Mouse (Mus musculus): ENCODE measurements around the gene Gm10563. TPM values are rescaled to one million over a fixed set of nuclear protein-coding genes. Genes with fewer than 3 reads are reported as not detected.
"Not testable (repeated sequence)": the region's sequence is repeated elsewhere in the genome, so short reads cannot be mapped to it uniquely, and the experiment has no call there.

Gene Gm10563
- total RNA-seq, 2 experiments from 2014 or later: not detected

- DNase-seq (ENCODE audit: extremely low spot score in 1 of 2, low spot score in 1 of 2): peak; percentile 83 to 99
Measured at GRCm38 (mm10) chr4:155601091-155601996, 43.9 kb downstream of the Gm10563 start, which contains the start of gene Slc35e2. Gene Slc35e2, plus strand, starts transcription at chr4:155601416.

- no peak for DNase-seq (ENCODE audit: extremely low spot score in 1 of 2, low spot score in 1 of 2)
Measured at GRCm38 (mm10) chr4:155599901-155600825, 45.0 kb downstream of the Gm10563 start.

- DNase-seq (ENCODE audit: extremely low spot score in 1 of 2, low spot score in 1 of 2): no peak
Measured at GRCm38 (mm10) chr4:155598536-155598935, 46.7 kb downstream of the Gm10563 start.

GRCm38 (mm10) chr4:155596606-155597005 is 48.6 kb downstream of the Gm10563 start:
- DNase-seq (ENCODE audit: extremely low spot score in 1 of 2, low spot score in 1 of 2): no peak

- no peak for DNase-seq (ENCODE audit: extremely low spot score in 1 of 2, low spot score in 1 of 2)
Measured at GRCm38 (mm10) chr4:155595777-155596176, 49.4 kb downstream of the Gm10563 start.

- DNase-seq (ENCODE audit: extremely low spot score in 1 of 2, low spot score in 1 of 2): no peak
Measured at GRCm38 (mm10) chr4:155593780-155594179, 51.4 kb downstream of the Gm10563 start.

GRCm38 (mm10) chr4:155591012-155591719 is 54.0 kb downstream of the Gm10563 start:
- no peak for DNase-seq (ENCODE audit: extremely low spot score in 1 of 2, low spot score in 1 of 2)

GRCm38 (mm10) chr4:155589356-155589755 is 55.9 kb downstream of the Gm10563 start:
- no peak for DNase-seq (ENCODE audit: extremely low spot score in 1 of 2, low spot score in 1 of 2)

- no peak for DNase-seq (ENCODE audit: extremely low spot score in 1 of 2, low spot score in 1 of 2)
Measured at GRCm38 (mm10) chr4:155582279-155582905, 62.8 kb downstream of the Gm10563 start.

GRCm38 (mm10) chr4:155580420-155580819 is 64.8 kb downstream of the Gm10563 start:
- peak in 1 of 2 experiments; percentile 77 for DNase-seq (ENCODE audit: extremely low spot score in 1 of 2, low spot score in 1 of 2)

- DNase-seq (ENCODE audit: extremely low spot score in 1 of 2, low spot score in 1 of 2): no peak
Measured at GRCm38 (mm10) chr4:155578336-155579125, 66.7 kb downstream of the Gm10563 start.

- DNase-seq (ENCODE audit: extremely low spot score in 1 of 2, low spot score in 1 of 2): no peak
Measured at GRCm38 (mm10) chr4:155577741-155578140, 67.5 kb downstream of the Gm10563 start.

- DNase-seq (ENCODE audit: extremely low spot score in 1 of 2, low spot score in 1 of 2): no peak
Measured at GRCm38 (mm10) chr4:155577132-155577531, 68.1 kb downstream of the Gm10563 start.

- DNase-seq (ENCODE audit: extremely low spot score in 1 of 2, low spot score in 1 of 2): no peak
Measured at GRCm38 (mm10) chr4:155575521-155575920, 69.7 kb downstream of the Gm10563 start.

- DNase-seq (ENCODE audit: extremely low spot score in 1 of 2, low spot score in 1 of 2): no peak
Measured at GRCm38 (mm10) chr4:155574931-155575330, 70.3 kb downstream of the Gm10563 start.

GRCm38 (mm10) chr4:155573876-155574275 is 71.3 kb downstream of the Gm10563 start:
- no peak for DNase-seq (ENCODE audit: extremely low spot score in 1 of 2, low spot score in 1 of 2)

GRCm38 (mm10) chr4:155573155-155573554 is 72.1 kb downstream of the Gm10563 start:
- DNase-seq (ENCODE audit: extremely low spot score in 1 of 2, low spot score in 1 of 2): no peak

GRCm38 (mm10) chr4:155571442-155571841 is 73.8 kb downstream of the Gm10563 start:
- DNase-seq (ENCODE audit: extremely low spot score in 1 of 2, low spot score in 1 of 2): no peak

- DNase-seq (ENCODE audit: extremely low spot score in 1 of 2, low spot score in 1 of 2): not testable (repeated sequence)
Measured at GRCm38 (mm10) chr4:155570315-155570714, 74.9 kb downstream of the Gm10563 start.
